Mouse (Mus musculus) spleen, adult 2 months (tissue): Measurements from ENCODE around the gene Ago1. TPM values are rescaled to one million over a fixed set of nuclear protein-coding genes. Genes with fewer than 3 reads are reported as not detected.
A peak's percentile ranks its signal among the peaks of the same experiment; 100 is the strongest.

ENCODE experiments used
- DNase-seq, 2 experiments: peaks; one replicate each; pipeline versions ENCODE4 v3.0.0 to v3.0.0-alpha.2; 2012 to 2021; ENCODE audit warnings: low spot score in 2 of 2, low read depth in 1 of 2
- H3K27ac ChIP-seq: fragments of 200-500 bp; 2 replicates; pipeline ENCODE4 v1.5.1; 2012; ENCODE audit warnings: low read length, inconsistent platforms; ENCODE audit not compliant: insufficient read depth
- H3K27me3 ChIP-seq: fragments of 200-500 bp; 2 replicates; pipeline ENCODE4 v1.6.1; 2012; ENCODE audit warnings: mild to moderate bottlenecking, moderate library complexity, low read length, inconsistent platforms; ENCODE audit not compliant: control insufficient read depth, insufficient read depth
- H3K36me3 ChIP-seq: fragments of 200-500 bp; 2 replicates; pipeline ENCODE4 v1.6.1; 2012; ENCODE audit warnings: mild to moderate bottlenecking, low read length, inconsistent platforms; ENCODE audit not compliant: control insufficient read depth, insufficient read depth
- H3K4me1 ChIP-seq: fragments of 200-500 bp; 2 replicates; pipeline ENCODE4 v1.6.1; 2011; ENCODE audit warnings: inconsistent platforms; ENCODE audit not compliant: control insufficient read depth, insufficient read depth, insufficient read length
- H3K4me3 ChIP-seq: fragments of 200-500 bp; 2 replicates; pipeline ENCODE4 v1.5.1; 2011; ENCODE audit warnings: mild to moderate bottlenecking, inconsistent platforms; ENCODE audit not compliant: insufficient read depth, insufficient read length; ENCODE audit errors: extremely low read depth
- CTCF ChIP-seq: fragments of 200-500 bp; IDR thresholded peaks from 2 replicates; pipeline ENCODE4 v1.5.1; 2011; ENCODE audit warnings: mild to moderate bottlenecking, inconsistent platforms; ENCODE audit not compliant: insufficient read depth, insufficient read length, insufficient replicate concordance; ENCODE audit errors: extremely low read depth
- POLR2A ChIP-seq: fragments of 200-500 bp; IDR thresholded peaks from 2 replicates; pipeline ENCODE4 v1.6.1; 2011; ENCODE audit warnings: low read depth, low read length, inconsistent platforms
- WGBS: fragments of 180-500 bp; shearing (Covaris S2); methylation state at CpG from one replicate; pipeline ENCODE4 v1.1.7; 2018; 5-methylcytosine and 5-hydroxymethylcytosine counted together
- polyA plus RNA-seq: library from polyadenylated mRNA; depleted of rRNA; stranded (reverse); fragments of >200 nt; gene quantifications from 2 replicates; pipeline ENCODE4 v1.2.3, GENCODE M21; 2012

Ago1 gene
- polyA plus RNA-seq, 1 experiment = 19.8 TPM

DNA sequence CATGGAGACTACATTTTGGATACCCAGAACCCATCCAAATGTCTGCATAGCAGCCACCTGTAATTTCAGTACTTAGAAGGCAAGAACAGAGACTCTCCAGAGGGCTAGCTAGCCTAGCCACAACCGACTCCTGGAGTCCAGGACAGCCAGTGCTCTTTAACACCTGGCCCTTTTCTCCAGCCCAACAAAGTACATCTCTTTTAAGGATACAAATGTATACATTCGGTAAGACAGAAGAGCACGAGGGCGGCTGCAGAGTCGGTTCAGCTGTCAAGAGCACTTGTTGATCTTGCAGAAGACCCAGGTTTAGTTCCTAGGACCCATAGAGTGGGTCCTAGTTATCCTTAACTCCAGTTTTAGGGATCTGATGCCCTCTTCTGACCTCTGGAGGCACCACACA is 13.1 kb upstream of the Ago1 start:
- H3K4me3 ChIP-seq = no peak overlapping the region
- H3K36me3 ChIP-seq = no peaks in the 10 kb centered on the region
- H3K27ac ChIP-seq = no peak overlapping the region
- 91% methylated on average over 5 of the region's 5 CpGs for WGBS
- no peaks in the 10 kb centered on the region for H3K4me1 ChIP-seq
- no peak for DNase-seq
- no peaks in the 10 kb centered on the region for H3K27me3 ChIP-seq
- TF ChIP-seq POLR2A = no peak
- TF ChIP-seq CTCF = no peak

DNA sequence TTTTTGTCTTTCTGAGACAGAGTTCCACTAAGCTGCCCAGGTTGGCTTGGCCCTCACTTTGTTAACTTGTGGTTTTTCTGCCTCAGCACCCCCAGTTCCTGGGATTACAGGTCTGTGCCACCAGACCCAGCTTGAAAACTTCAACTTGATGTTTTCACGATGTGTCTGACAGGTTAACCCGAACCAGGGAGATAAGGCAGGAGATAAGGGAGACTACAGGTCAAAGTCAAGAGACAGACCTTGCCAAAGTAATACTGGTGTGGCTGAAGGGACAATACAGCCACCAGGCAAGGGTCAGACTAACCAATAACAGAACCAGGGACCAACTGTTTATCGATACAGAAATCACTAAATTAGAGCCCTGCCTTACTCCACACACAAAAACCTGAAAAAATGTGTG is 11.9 kb upstream of the Ago1 start:
- H3K27me3 ChIP-seq = no peaks in the 10 kb centered on the region
- H3K36me3 ChIP-seq = no peaks in the 10 kb centered on the region
- WGBS = 59% methylated on average over 3 of the region's 3 CpGs
- DNase-seq = no peak
- no peak overlapping the region for H3K27ac ChIP-seq
- TF ChIP-seq POLR2A (no peak), CTCF (no peak)
- H3K4me1 ChIP-seq = no peaks in the 10 kb centered on the region
- H3K4me3 ChIP-seq = no peak overlapping the region

GRCm38 (mm10) chr4:126473031-126473430 is 4.6 kb upstream of the Ago1 start:
- Histone ChIP-seq H3K4me1 (no peaks in the 10 kb centered on the region; the same call in 1 of the 2 replicates), H3K36me3 (no peaks in the 10 kb centered on the region), H3K27me3 (no peaks in the 10 kb centered on the region), H3K27ac (no peak overlapping the region), H3K4me3 (no peak overlapping the region)
- no peak for DNase-seq
- 64% methylated on average over 5 of the region's 5 CpGs for WGBS
- TF ChIP-seq CTCF = no peak

GRCm38 (mm10) chr4:126469334-126469733 is 951 bp upstream of the Ago1 start:
- 77% methylated on average over 1 of the region's 1 CpGs for WGBS
- Histone ChIP-seq H3K36me3 (no peaks in the 10 kb centered on the region), H3K4me1 (no peaks in the 10 kb centered on the region; the same call in 1 of the 2 replicates), H3K27me3 (no peaks in the 10 kb centered on the region), H3K27ac (no peak overlapping the region), H3K4me3 (no peak overlapping the region)
- no peak for DNase-seq
- no peak for TF ChIP-seq CTCF

DNA sequence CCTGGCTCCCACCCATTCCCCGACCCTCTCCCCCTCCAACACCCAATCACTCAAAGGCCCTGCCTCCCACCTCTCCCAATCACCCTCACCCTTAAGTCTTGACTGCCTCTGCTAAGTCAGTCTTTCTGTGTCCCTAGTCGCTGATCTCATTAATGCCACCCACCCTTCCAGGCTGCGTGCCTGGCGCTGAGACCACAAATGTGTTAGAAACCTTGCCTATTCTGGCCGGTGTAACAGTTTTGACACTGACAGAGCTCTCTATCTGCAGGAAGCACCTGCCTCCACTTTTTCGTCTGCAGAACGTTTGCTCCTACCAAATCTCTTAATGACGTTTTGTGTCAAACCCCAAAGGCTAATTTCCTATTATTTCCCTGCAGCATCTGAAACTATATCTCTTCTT is 542 bp upstream of the Ago1 start:
- TF ChIP-seq CTCF = no peak
- no peak for TF ChIP-seq POLR2A
- H3K36me3 ChIP-seq = no peaks in the 10 kb centered on the region
- H3K4me1 ChIP-seq = no peaks in the 10 kb centered on the region; the same call in 1 of the 2 replicates
- no peak for DNase-seq
- no peaks in the 10 kb centered on the region for H3K27me3 ChIP-seq
- peak overlapping the region; percentile 37; the same call in 1 of the 2 replicates for H3K27ac ChIP-seq
- 0 out of 2 replicates have a peak overlapping the region, but pooled peaks have one; percentile 19 for H3K4me3 ChIP-seq
- 3% methylated on average over 8 of the region's 8 CpGs for WGBS

DNA sequence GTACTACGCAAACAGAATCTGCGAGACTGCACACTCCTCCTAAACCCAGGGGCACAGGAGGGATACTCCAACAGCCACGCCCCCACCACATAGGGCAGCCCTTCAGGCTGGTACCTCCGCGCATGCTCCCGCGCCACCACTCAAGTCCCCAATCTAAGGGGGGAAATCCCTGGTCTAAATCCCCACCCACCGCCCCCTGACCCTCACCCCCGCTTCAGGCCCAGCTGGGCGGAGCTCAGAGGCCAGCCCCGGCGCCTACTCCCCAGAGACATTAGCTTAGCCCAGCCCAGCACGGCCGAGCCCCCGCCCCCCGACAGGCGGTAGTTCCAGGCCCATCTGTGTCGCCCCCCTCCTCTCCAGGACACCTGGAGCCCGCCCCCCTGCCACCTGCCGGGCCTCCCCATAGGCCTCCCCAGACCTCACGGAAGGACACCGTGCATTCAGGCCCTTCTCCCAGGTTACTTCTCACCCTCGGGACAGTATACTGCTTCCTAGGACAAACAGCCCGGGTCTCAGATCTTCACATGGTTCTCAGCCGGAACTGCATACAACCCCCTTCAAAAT is 580 bp downstream of the Ago1 start:
- H3K4me1 ChIP-seq = no peaks in the 10 kb centered on the region; the same call in 1 of the 2 replicates
- TF ChIP-seq POLR2A (no peak), CTCF (no peak)
- WGBS = 2% methylated on average over 18 of the region's 25 CpGs

GRCm38 (mm10) chr4:126466251-126466750 is 2.1 kb downstream of the Ago1 start:
- no peak for DNase-seq
- Histone ChIP-seq H3K27ac (no peak overlapping the region), H3K36me3 (no peaks in the 10 kb centered on the region), H3K27me3 (no peaks in the 10 kb centered on the region), H3K4me3 (no peak overlapping the region), H3K4me1 (no peaks in the 10 kb centered on the region; the same call in 1 of the 2 replicates)
- TF ChIP-seq CTCF (no peak), POLR2A (no peak)
- 79% methylated on average over 8 of the region's 8 CpGs for WGBS

More for the DNA sequence above, 580 bp downstream of the Ago1 start:
- no peaks in the 10 kb centered on the region for H3K36me3 ChIP-seq
- DNase-seq = peak; percentile 22 to 65
- H3K27ac ChIP-seq = peak overlapping the region; percentile 70
- no peaks in the 10 kb centered on the region for H3K27me3 ChIP-seq
- peak overlapping the region; percentile 76 for H3K4me3 ChIP-seq
